Mouse (Mus musculus) myocyte (in vitro differentiated cells): ENCODE data around the gene Angptl4. TPM values are rescaled to one million over a fixed set of nuclear protein-coding genes. Genes with fewer than 3 reads are reported as not detected.
A peak's percentile ranks its signal among the peaks of the same experiment; 100 is the strongest.

ENCODE experiments used
- H3K27me3 ChIP-seq: one replicate; pipeline ENCODE4 v1.6.1; 2011; ENCODE audit not compliant: control insufficient read depth, insufficient read depth, insufficient read length
- H3K36me3 ChIP-seq: one replicate; pipeline ENCODE4 v1.6.1; 2011; ENCODE audit not compliant: control insufficient read depth, insufficient read depth
- H3K4me2 ChIP-seq: one replicate; pipeline ENCODE4 v1.6.1; 2011; ENCODE audit warnings: low read depth, control low read depth
- H3K4me3 ChIP-seq: one replicate; pipeline ENCODE4 v1.5.1; 2011; ENCODE audit warnings: mild to moderate bottlenecking, control low read depth, moderate library complexity
- H3K79me2 ChIP-seq: one replicate; pipeline ENCODE4 v1.6.1; 2011; ENCODE audit not compliant: control insufficient read depth, insufficient read depth
- H3ac ChIP-seq: one replicate; pipeline ENCODE4 v1.6.1; 2011; ENCODE audit not compliant: control insufficient read depth, insufficient read length
- CEBPB ChIP-seq: IDR thresholded peaks from 2 replicates; pipeline ENCODE4 v1.6.1; 2011; ENCODE audit warnings: mild to moderate bottlenecking, moderate library complexity; ENCODE audit not compliant: poor library complexity, insufficient read depth, severe bottlenecking
- E2F4 ChIP-seq: IDR thresholded peaks from one replicate; pipeline ENCODE4 v1.6.1; 2011; ENCODE audit warnings: mild to moderate bottlenecking, control low read depth, moderate library complexity; ENCODE audit not compliant: insufficient read depth
- MAX ChIP-seq: IDR thresholded peaks from one replicate; pipeline ENCODE4 v1.6.1; 2011; ENCODE audit warnings: low read depth, mild to moderate bottlenecking, control low read depth
- MYOD1 ChIP-seq, 3 experiments: IDR thresholded peaks; one replicate each; pipeline ENCODE4 v1.6.1; 2011; ENCODE audit warnings: control low read depth in 2 of 3, low read depth in 2 of 3, mild to moderate bottlenecking in 2 of 3, moderate library complexity in 1 of 3; ENCODE audit not compliant: insufficient read length in 2 of 3, control insufficient read depth in 1 of 3
- MYOG ChIP-seq, 3 experiments: IDR thresholded peaks; one replicate each; pipeline ENCODE4 v1.6.1; 2011; ENCODE audit warnings: control low read depth in 2 of 3, low read depth in 2 of 3, mild to moderate bottlenecking in 2 of 3; ENCODE audit not compliant: insufficient read length in 2 of 3, control insufficient read depth in 1 of 3, insufficient read depth in 1 of 3
- POLR2A ChIP-seq: IDR thresholded peaks from one replicate; pipeline ENCODE4 v1.6.1; 2011; ENCODE audit warnings: low read depth, mild to moderate bottlenecking, control low read depth, moderate library complexity; ENCODE audit not compliant: insufficient read length
- POLR2AphosphoS2 ChIP-seq: IDR thresholded peaks from one replicate; pipeline ENCODE4 v1.6.1; 2011; ENCODE audit warnings: low read depth, control low read depth; ENCODE audit not compliant: insufficient read length
- REST ChIP-seq: IDR thresholded peaks from one replicate; pipeline ENCODE4 v1.6.1; 2011; ENCODE audit warnings: mild to moderate bottlenecking, control low read depth, moderate library complexity; ENCODE audit not compliant: insufficient read depth, insufficient read length
- SRF ChIP-seq: IDR thresholded peaks from one replicate; pipeline ENCODE4 v1.6.1; 2011; ENCODE audit warnings: low read depth; ENCODE audit not compliant: control insufficient read depth, insufficient read length
- TCF12 ChIP-seq: IDR thresholded peaks from one replicate; pipeline ENCODE4 v1.6.1; 2011; ENCODE audit warnings: mild to moderate bottlenecking, control low read depth; ENCODE audit not compliant: poor library complexity, insufficient read depth, severe bottlenecking
- TCF3 ChIP-seq: IDR thresholded peaks from one replicate; pipeline ENCODE4 v1.6.1; 2011; ENCODE audit warnings: low read depth, control low read depth; ENCODE audit not compliant: insufficient read length
- USF1 ChIP-seq: IDR thresholded peaks from one replicate; pipeline ENCODE4 v1.6.1; 2011; ENCODE audit warnings: low read depth, mild to moderate bottlenecking, control low read depth, moderate library complexity
- polyA plus RNA-seq: library from polyadenylated mRNA; unstranded; fragments of >200 nt; fragmentation: generic; extraction: Trizol; gene quantifications from one replicate; pipeline ENCODE4 v1.2.1, GENCODE M21; 2012; ENCODE audit warnings: missing spikeins

The Angptl4 gene
- polyA plus RNA-seq, 1 experiment, result 42.8 TPM

GRCm38 (mm10) chr17:33754656-33755055 is 27.0 kb downstream of the Angptl4 start:
- Histone ChIP-seq H3K79me2 (peaks cover 81% of the 10 kb centered on the region), H3K4me3 (no peak overlapping the region), H3K4me2 (no peak overlapping the region), H3K27me3 (no peaks in the 10 kb centered on the region), H3K36me3 (peaks cover 4% of the 10 kb centered on the region), H3ac (no peak overlapping the region)
- TF ChIP-seq MAX (no peak), TCF12 (no peak), POLR2AphosphoS2 (no peak), CEBPB (no peak), REST (no peak), MYOD1 (IDR thresholded peaks at IDR 0.05; ENCODE audit: control insufficient read depth in 1 of 3, insufficient read length in 2 of 3, low read depth in 2 of 3) (no peak), E2F4 (no peak), USF1 (no peak), SRF (no peak)

DNA sequence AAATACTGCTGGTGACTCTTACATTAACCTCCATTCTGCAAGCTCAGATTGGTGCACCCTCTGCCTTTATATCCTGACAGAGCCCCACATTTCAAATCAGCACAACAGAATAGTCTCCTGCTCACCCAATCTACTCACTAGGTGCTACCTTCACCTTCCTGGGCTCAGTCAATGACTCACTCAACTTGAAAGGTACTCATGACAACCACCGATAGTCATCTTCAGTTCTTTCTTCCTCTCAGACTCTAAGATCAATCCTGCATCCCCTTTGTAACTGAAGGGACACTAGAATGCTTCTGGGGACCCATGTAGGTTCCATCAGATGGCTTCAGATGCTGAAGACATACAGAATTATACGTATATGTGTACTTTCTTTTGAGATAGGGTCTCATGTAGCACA is 29.3 kb downstream of the Angptl4 start:
- no peak overlapping the region for H3ac ChIP-seq
- no peak overlapping the region for H3K4me3 ChIP-seq
- peaks cover 15% of the 10 kb centered on the region for H3K36me3 ChIP-seq
- TF ChIP-seq MYOD1 (IDR thresholded peaks at IDR 0.05; ENCODE audit: control insufficient read depth in 1 of 3, insufficient read length in 2 of 3, low read depth in 2 of 3), result no peak
- no peak for TF ChIP-seq REST
- no peak for TF ChIP-seq USF1
- no peak for TF ChIP-seq MYOG (IDR thresholded peaks at IDR 0.05; ENCODE audit: control insufficient read depth in 1 of 3, insufficient read depth in 1 of 3, insufficient read length in 2 of 3, low read depth in 2 of 3)
- no peak for TF ChIP-seq POLR2A
- TF ChIP-seq E2F4, result no peak
- no peak for TF ChIP-seq SRF
- no peak for TF ChIP-seq TCF3
- no peak for TF ChIP-seq TCF12
- TF ChIP-seq POLR2AphosphoS2, result no peak
- TF ChIP-seq CEBPB, result no peak
- TF ChIP-seq MAX, result no peak
- H3K4me2 ChIP-seq, result no peak overlapping the region
- H3K79me2 ChIP-seq, result peaks cover 62% of the 10 kb centered on the region
- no peaks in the 10 kb centered on the region for H3K27me3 ChIP-seq

GRCm38 (mm10) chr17:33751181-33751580 is 30.4 kb downstream of the Angptl4 start:
- no peaks in the 10 kb centered on the region for H3K27me3 ChIP-seq
- no peak overlapping the region for H3ac ChIP-seq
- TF ChIP-seq POLR2A, result no peak
- no peak for TF ChIP-seq MYOG (IDR thresholded peaks at IDR 0.05; ENCODE audit: control insufficient read depth in 1 of 3, insufficient read depth in 1 of 3, insufficient read length in 2 of 3, low read depth in 2 of 3)
- TF ChIP-seq MYOD1 (IDR thresholded peaks at IDR 0.05; ENCODE audit: control insufficient read depth in 1 of 3, insufficient read length in 2 of 3, low read depth in 2 of 3), result no peak
- no peak overlapping the region for H3K4me2 ChIP-seq
- no peak overlapping the region for H3K4me3 ChIP-seq
- peaks cover 17% of the 10 kb centered on the region for H3K36me3 ChIP-seq
- H3K79me2 ChIP-seq, result peaks cover 51% of the 10 kb centered on the region

- no peak overlapping the region for H3ac ChIP-seq
- H3K36me3 ChIP-seq, result peaks cover 31% of the 10 kb centered on the region
- H3K4me3 ChIP-seq, result no peak overlapping the region
- no peaks in the 10 kb centered on the region for H3K27me3 ChIP-seq
- no peak overlapping the region for H3K4me2 ChIP-seq
- H3K79me2 ChIP-seq, result peaks cover 33% of the 10 kb centered on the region
- no peak for TF ChIP-seq E2F4
- TF ChIP-seq TCF3, result no peak
- TF ChIP-seq CEBPB, result peak; percentile 90
- no peak for TF ChIP-seq POLR2A
- no peak for TF ChIP-seq POLR2AphosphoS2
- no peak for TF ChIP-seq MYOD1 (IDR thresholded peaks at IDR 0.05; ENCODE audit: control insufficient read depth in 1 of 3, insufficient read length in 2 of 3, low read depth in 2 of 3)
- TF ChIP-seq SRF, result no peak
These were observed 32.2 kb downstream of the Angptl4 start for GRCm38 (mm10) chr17:33749451-33749850.

DNA sequence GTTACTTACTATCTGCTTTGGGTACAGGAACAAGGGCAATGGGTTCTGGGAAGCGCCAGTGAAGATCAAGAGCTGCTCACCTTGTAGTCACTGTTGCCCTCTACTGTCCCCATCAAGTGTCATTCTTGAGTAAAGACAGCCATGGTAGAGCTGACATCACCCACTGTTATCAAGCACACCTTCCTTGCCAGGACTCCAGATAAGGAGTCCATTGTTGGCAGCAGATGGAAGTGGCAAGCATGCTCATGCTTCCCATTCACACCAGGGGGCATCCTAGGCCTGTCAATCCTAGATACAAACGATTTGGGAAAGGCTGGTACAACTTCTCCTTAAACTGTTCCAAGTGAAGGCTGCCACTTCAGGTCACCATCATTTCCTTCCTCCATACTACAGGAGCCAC is 35.6 kb downstream of the Angptl4 start:
- Histone ChIP-seq H3K4me2 (no peak overlapping the region), H3K36me3 (peaks cover 31% of the 10 kb centered on the region), H3K27me3 (no peaks in the 10 kb centered on the region), H3K4me3 (no peak overlapping the region), H3ac (no peak overlapping the region), H3K79me2 (peaks cover 2% of the 10 kb centered on the region)
- TF ChIP-seq REST, result no peak
- TF ChIP-seq USF1, result no peak
- TF ChIP-seq POLR2A, result no peak
- no peak for TF ChIP-seq POLR2AphosphoS2
- TF ChIP-seq SRF, result no peak
- TF ChIP-seq TCF3, result no peak
- no peak for TF ChIP-seq CEBPB
- no peak for TF ChIP-seq TCF12
- no peak for TF ChIP-seq MYOG (IDR thresholded peaks at IDR 0.05; ENCODE audit: control insufficient read depth in 1 of 3, insufficient read depth in 1 of 3, insufficient read length in 2 of 3, low read depth in 2 of 3)
- no peak for TF ChIP-seq MYOD1 (IDR thresholded peaks at IDR 0.05; ENCODE audit: control insufficient read depth in 1 of 3, insufficient read length in 2 of 3, low read depth in 2 of 3)
- TF ChIP-seq MAX, result no peak
- no peak for TF ChIP-seq E2F4
